Mouse (Mus musculus): ENCODE data around the gene Anxa7. TPM values are rescaled to one million over a fixed set of nuclear protein-coding genes. Genes with fewer than 3 reads are reported as not detected.

The Anxa7 gene
- total and polyA plus RNA-seq, 3 experiments: 60.2 to 99.3 (median 89.2) TPM

- no peak overlapping the region for H3K4me3 ChIP-seq (replicated peaks in 1 of 3; ENCODE audit: low read depth in 2 of 3, low read length in 2 of 3, poor library complexity in 1 of 3)
- in situ Hi-C loops (cut with MboI; ENCODE audit: low pct_ligation_motif_present, low pct_unique_long_range_greater_than_20kb, low sequenced_read_pairs) (no loop called here), dilution Hi-C loops (cut with MboI; ENCODE audit: extremely low pct_ligation_motif_present, extremely low pct_unique_long_range_greater_than_20kb, low sequenced_read_pairs) (no loop called here)
- H3K27ac ChIP-seq (ENCODE audit: insufficient read depth, low read depth): no peak overlapping the region
- no peak overlapping the region for H3K9ac ChIP-seq (ENCODE audit: insufficient read depth, low read depth)
- TF ChIP-seq POLR2A (IDR thresholded peaks at IDR 0.05; ENCODE audit: low read depth, low read length): no peak
- TF ChIP-seq MXI1 (IDR thresholded peaks at IDR 0.05; ENCODE audit: low read depth, low read length): no peak
- TF ChIP-seq ZKSCAN1 (IDR thresholded peaks at IDR 0.05; ENCODE audit: borderline replicate concordance, low read depth, low read length): no peak
- TF ChIP-seq CTCF (conservative IDR thresholded peaks at IDR 0.05 in 1 of 2, IDR thresholded peaks at IDR 0.05 in 1 of 2; ENCODE audit: low read depth in 2 of 2, low read length in 2 of 2): no peak
- TF ChIP-seq BHLHE40 (IDR thresholded peaks at IDR 0.05; ENCODE audit: low read depth, low read length): no peak
- no peak for TF ChIP-seq E2F4 (IDR thresholded peaks at IDR 0.05; ENCODE audit: insufficient replicate concordance, low read depth, low read length)
- TF ChIP-seq GABPA (IDR thresholded peaks at IDR 0.05; ENCODE audit: insufficient replicate concordance, low read depth, low read length): no peak
- no peak for TF ChIP-seq USF1 (IDR thresholded peaks at IDR 0.05; ENCODE audit: low read depth, low read length)
- no peak for TF ChIP-seq SIN3A (IDR thresholded peaks at IDR 0.05; ENCODE audit: low read length)
- no peak for TF ChIP-seq UBTF (IDR thresholded peaks at IDR 0.05; ENCODE audit: low read depth, low read length)
- no peak for TF ChIP-seq NELFE (IDR thresholded peaks at IDR 0.05; ENCODE audit: low read depth, low read length)
- TF ChIP-seq KAT2A (IDR thresholded peaks at IDR 0.05; ENCODE audit: insufficient replicate concordance, low read length): no peak
- TF ChIP-seq TCF12 (IDR thresholded peaks at IDR 0.05; ENCODE audit: low read depth, low read length): no peak
- no peak for DNase-seq (ENCODE audit: extremely low read depth)
- H3K36me3 ChIP-seq (replicated peaks in 1 of 2; ENCODE audit: control insufficient read depth in 1 of 2, insufficient read depth in 1 of 2, low read length in 1 of 2): peaks cover 24 to 44% of the 10 kb centered on the region in 2 experiments
- no peak overlapping the region for H3K4me2 ChIP-seq (ENCODE audit: insufficient read depth, low read depth, poor library complexity, severe bottlenecking)
- H3K9me3 ChIP-seq (replicated peaks; ENCODE audit: low read length): no peaks in the 10 kb centered on the region
- H3K27me3 ChIP-seq (replicated peaks): no peaks in the 10 kb centered on the region
- H3K4me1 ChIP-seq (ENCODE audit: control insufficient read depth in 1 of 2, insufficient read depth in 2 of 2): peaks cover 0 to 7% of the 10 kb centered on the region in 2 experiments; a peak in 2 of 4 replicates
- no peaks in the 10 kb centered on the region for H3K79me2 ChIP-seq (replicated peaks; ENCODE audit: control insufficient read depth, extremely low read depth, insufficient read depth, poor library complexity, severe bottlenecking)
Observed at GRCm38 (mm10) chr14:20499982-20500381, 20.0 kb upstream of the Anxa7 start.

- Histone ChIP-seq H3K4me2 (ENCODE audit: insufficient read depth, low read depth, poor library complexity, severe bottlenecking) (no peak within 1 kb of the TSS), H3K9me3 (replicated peaks; ENCODE audit: low read length) (no peaks in the 10 kb centered on the region), H3K27ac (ENCODE audit: insufficient read depth, low read depth) (no peak within 1 kb of the TSS), H3K4me1 (ENCODE audit: control insufficient read depth in 1 of 2, insufficient read depth in 2 of 2) (no peaks in the 10 kb centered on the region), H3K27me3 (replicated peaks) (no peaks in the 10 kb centered on the region), H3K36me3 (replicated peaks in 1 of 2; ENCODE audit: control insufficient read depth in 1 of 2, insufficient read depth in 1 of 2, low read length in 1 of 2) (peaks cover 27 to 52% of the 10 kb centered on the region in 2 experiments), H3K79me2 (replicated peaks; ENCODE audit: control insufficient read depth, extremely low read depth, insufficient read depth, poor library complexity, severe bottlenecking) (no peaks in the 10 kb centered on the region), H3K9ac (ENCODE audit: insufficient read depth, low read depth) (no peak within 1 kb of the TSS), H3K4me3 (replicated peaks in 1 of 3; ENCODE audit: low read depth in 2 of 3, low read length in 2 of 3, poor library complexity in 1 of 3) (no peak within 1 kb of the TSS)
- dilution Hi-C loops (cut with MboI; ENCODE audit: extremely low pct_ligation_motif_present, extremely low pct_unique_long_range_greater_than_20kb, low sequenced_read_pairs) (no loop called here), in situ Hi-C loops (cut with MboI; ENCODE audit: low pct_ligation_motif_present, low pct_unique_long_range_greater_than_20kb, low sequenced_read_pairs) (no loop called here)
- DNase-seq (ENCODE audit: extremely low read depth): no peak
- no peak for TF ChIP-seq KAT2A (IDR thresholded peaks at IDR 0.05; ENCODE audit: insufficient replicate concordance, low read length)
- TF ChIP-seq MEF2A (IDR thresholded peaks at IDR 0.05; ENCODE audit: borderline replicate concordance, low read depth, low read length): no peak
- no peak for TF ChIP-seq PAX5 (IDR thresholded peaks at IDR 0.05; ENCODE audit: low read length)
- no peak for TF ChIP-seq SMC3 (IDR thresholded peaks at IDR 0.05; ENCODE audit: low read depth, low read length)
- no peak for TF ChIP-seq TBP (conservative IDR thresholded peaks at IDR 0.05; ENCODE audit: low read depth, low read length)
- TF ChIP-seq ELF1 (IDR thresholded peaks at IDR 0.05; ENCODE audit: low read depth, low read length): no peak
Observed at GRCm38 (mm10) chr14:20496603-20497002, 16.7 kb upstream of the Anxa7 start, which contains the start of gene Mss51. TSS of gene Mss51 (minus strand) at chr14:20496901.

Measured in CH12.LX (cell line).